Mouse (Mus musculus): ENCODE data around the gene Pnrc2.

Pnrc2 gene

GRCm38 (mm10) chr4:135873526-135874202, at the start of gene Pnrc2:
Gene Pnrc2, minus strand, starts transcription at chr4:135873850.
- DNase-seq (ENCODE audit: low spot score): peak; percentile 93

DNA sequence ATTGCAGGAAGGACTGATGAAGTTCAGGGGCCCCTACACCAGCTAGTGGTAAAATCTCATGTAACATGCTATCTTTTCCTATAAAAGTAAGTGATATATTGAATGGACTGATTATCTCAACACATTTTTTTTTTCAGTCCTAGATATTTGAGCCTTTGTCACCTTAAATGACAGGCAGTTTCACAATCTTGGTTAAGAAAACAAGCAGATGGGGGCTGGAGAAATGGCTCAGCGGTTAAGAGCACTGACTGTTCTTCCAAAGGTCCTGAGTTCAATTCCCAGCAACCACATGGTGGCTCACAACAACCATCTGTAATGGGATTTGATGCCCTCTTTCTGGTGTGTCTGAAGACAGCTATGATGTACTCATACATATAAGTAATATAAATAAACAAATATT, 48.5 kb upstream of the Pnrc2 start:
- DNase-seq (ENCODE audit: low spot score): no peak

- peak; percentile 38 for DNase-seq (ENCODE audit: low spot score)
Observed at GRCm38 (mm10) chr4:135921257-135922120, 47.8 kb upstream of the Pnrc2 start.

GRCm38 (mm10) chr4:135920304-135921241, 46.9 kb upstream of the Pnrc2 start, which contains the start of gene Fuca1:
Gene Fuca1, plus strand, starts transcription at chr4:135920735.
- peak; percentile 98 for DNase-seq (ENCODE audit: low spot score)

DNA sequence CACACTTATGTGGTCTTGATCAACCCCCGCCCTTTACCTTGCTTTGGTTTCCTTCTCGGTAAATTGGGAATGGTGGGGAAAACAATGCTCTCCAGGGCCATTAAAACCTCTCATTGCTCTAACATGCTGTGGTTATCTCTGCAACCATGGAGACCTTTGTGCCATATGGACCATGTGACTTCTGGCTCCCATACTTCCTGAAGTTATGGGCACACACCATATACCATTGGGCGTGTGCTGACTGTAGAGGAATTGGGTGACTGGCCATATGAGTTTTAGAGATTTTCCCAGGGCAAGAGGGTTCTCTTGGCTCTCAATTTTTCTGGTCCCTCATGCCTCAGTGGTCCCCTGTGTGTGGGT, 45.6 kb upstream of the Pnrc2 start:
- no peak for DNase-seq (ENCODE audit: low spot score)

GRCm38 (mm10) chr4:135918635-135919279, 45.1 kb upstream of the Pnrc2 start:
- DNase-seq (ENCODE audit: low spot score): no peak

- no peak for DNase-seq (ENCODE audit: low spot score)
Observed at GRCm38 (mm10) chr4:135913433-135913832, 39.8 kb upstream of the Pnrc2 start.

GRCm38 (mm10) chr4:135912835-135913234, 39.2 kb upstream of the Pnrc2 start:
- DNase-seq (ENCODE audit: low spot score): peak; percentile 71

DNA sequence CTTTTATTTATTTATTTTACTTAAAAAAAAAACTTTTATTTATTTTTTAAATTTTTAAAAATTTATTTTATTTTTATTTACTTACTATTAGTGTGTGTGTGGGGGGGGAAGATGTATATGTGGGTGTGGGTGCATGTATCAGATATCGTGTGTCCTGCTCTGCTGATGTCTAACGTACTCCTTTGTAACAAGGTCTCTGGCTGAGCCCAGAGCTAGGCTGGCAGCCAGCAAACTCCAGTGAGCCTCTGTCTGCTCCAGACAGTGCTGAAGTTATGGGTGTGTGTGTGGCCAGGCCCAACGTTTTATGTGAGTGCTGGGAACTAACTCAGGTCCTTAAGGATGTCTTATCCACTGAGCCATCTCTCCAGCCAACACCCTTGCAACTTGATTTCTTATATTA, 38.5 kb upstream of the Pnrc2 start:
- DNase-seq (ENCODE audit: low spot score): no peak

GRCm38 (mm10) chr4:135911531-135911930, 37.9 kb upstream of the Pnrc2 start:
- no peak for DNase-seq (ENCODE audit: low spot score)

DNA sequence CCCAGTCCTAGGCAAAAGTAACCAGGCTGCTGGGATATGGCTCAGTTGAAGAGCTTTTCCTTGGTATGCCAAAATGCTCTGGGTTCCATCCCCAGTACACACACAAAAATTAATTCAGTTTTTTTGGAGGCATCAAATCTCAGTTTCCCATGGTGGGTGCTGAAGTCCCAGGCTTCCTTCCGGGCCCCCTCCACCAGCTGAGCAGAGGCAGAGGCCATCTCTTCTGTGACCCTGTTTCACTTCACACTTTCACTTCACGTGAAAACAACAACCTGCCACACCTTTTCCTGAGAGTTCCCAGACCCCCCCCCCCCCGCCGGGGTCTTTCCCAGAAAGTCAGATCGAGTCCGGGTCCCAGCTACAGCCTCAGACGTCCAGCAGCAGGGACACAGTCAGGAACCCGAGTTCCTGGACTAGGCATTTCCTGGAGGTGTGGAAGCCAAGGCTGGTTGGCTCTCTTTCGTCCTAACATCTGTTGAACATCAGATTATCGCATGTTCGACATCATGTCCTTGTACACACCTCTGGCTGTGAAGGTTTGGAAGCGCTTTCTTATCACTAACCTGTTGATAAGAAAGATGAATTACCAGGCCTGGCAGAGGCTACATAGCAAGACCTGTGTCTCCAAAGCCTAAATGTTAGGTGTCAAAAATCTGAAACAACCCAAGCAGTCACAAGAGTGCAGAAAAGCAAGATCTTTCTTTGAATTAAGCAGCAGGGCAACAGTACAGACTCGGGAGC, 35.8 kb upstream of the Pnrc2 start:
- no peak for DNase-seq (ENCODE audit: low spot score)

DNA sequence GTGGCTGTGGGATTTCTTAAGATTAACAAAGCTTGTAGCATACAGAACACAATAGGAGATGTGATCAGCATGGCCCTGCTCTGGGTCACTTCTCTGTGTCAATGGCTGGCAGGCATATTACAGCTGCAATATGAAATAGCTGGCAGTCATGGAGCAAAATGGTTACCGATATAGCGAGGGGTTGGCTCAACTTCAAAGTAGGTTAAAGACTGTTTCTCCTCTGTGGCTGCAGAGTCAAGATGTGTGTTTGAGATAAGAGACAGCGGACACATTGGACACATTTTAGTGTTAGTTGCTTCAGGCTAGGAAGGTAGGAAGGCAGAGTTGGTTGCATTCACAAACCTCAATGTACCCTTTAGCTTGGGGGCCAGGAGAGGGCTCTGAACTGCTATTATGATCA, 33.0 kb upstream of the Pnrc2 start:
- DNase-seq (ENCODE audit: low spot score): no peak

GRCm38 (mm10) chr4:135904810-135905209, 31.2 kb upstream of the Pnrc2 start:
- DNase-seq (ENCODE audit: low spot score): no peak

- DNase-seq (ENCODE audit: low spot score): no peak
Observed at GRCm38 (mm10) chr4:135902606-135903242, 29.1 kb upstream of the Pnrc2 start.

DNA sequence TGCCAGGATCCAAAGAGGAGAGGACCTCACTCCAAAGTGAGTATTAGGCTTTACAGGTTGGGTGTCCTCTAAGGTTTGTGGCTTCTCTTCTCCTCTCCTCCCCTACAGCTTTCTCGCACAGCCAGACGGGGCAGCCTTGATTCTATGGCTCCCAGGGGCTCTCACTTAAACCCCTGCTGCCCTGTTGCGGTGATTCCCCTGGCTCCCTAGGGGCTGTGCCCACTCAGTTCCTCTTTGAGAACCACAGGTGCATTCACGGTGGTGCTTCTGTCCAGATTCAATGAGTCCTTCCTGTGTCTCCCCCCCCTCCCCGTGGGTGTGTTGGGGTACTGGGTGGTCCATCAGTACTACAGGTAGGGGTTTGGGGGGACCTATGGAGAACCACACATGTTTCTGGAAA, 26.4 kb upstream of the Pnrc2 start:
- no peak for DNase-seq (ENCODE audit: low spot score)

DNA sequence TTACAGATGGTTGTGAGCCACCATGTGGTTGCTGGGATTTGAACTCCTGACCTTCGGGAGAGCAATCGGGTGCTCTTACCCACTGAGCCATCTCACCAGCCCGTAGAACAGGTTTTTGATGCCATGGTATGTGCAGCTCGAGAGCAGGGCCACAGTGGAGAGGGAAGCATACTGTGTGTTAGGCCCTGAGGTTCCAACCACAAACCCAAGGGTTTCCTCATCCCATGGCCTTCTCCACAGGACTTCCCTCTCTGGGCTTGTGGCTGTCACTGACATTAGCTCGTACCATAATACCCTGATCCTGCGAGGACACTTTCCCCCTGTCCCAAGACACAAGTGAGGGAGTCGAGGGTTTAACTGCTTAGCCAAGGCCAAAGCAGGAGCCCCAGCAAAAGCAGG, 25.4 kb upstream of the Pnrc2 start:
- no peak for DNase-seq (ENCODE audit: low spot score)

GRCm38 (mm10) chr4:135898380-135899049, 24.9 kb upstream of the Pnrc2 start:
- DNase-seq (ENCODE audit: low spot score): no peak

DNA sequence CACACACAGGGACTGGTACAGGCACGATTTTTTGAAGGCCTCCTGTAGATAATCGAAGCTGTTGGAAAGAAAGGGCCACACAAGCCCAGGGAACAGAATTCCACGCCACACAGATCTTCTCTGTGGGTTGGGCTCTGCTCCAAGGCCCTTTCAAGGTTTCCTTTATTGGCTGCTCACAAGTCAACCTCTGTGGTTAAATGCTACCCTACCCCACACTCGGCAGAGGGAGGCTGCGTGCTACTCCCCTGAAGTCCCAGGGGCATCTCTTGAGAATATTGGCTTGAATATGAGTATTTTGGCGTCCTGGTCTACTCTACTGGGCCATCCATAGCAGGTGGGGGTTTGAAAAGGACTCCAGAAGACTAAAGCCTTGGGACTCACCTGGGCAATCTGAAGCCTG, 22.5 kb upstream of the Pnrc2 start:
- no peak for DNase-seq (ENCODE audit: low spot score)

- DNase-seq (ENCODE audit: low spot score): no peak
Observed at GRCm38 (mm10) chr4:135895071-135895571, 21.5 kb upstream of the Pnrc2 start, which contains the start of gene Cnr2. Gene Cnr2, plus strand, starts transcription at chr4:135895394.

- no peak for DNase-seq (ENCODE audit: low spot score)
Observed at GRCm38 (mm10) chr4:135892884-135893283, 19.2 kb upstream of the Pnrc2 start.
